Mouse (Mus musculus) heart, embryonic 16.5 days (tissue): Measurements from ENCODE around the gene Syt9. TPM values are rescaled to one million over a fixed set of nuclear protein-coding genes. Genes with fewer than 3 reads are reported as not detected.
A peak's percentile ranks its signal among the peaks of the same experiment; 100 is the strongest.

Source experiments
- ATAC-seq: fragments of 200-750 bp; cut with Nextera tagmentation; replicated peaks from 2 replicates; pipeline ENCODE4 v1.8.0; 2017; ENCODE audit warnings: moderate number of reproducible peaks; ENCODE audit not compliant: insufficient read depth, low FRiP score; ENCODE audit errors: extremely low read depth
- H3K27ac ChIP-seq: fragments of 300-500 bp; sonication (generic); 2 replicates; pipeline ENCODE4 v1.5.1; 2014; ENCODE audit warnings: mild to moderate bottlenecking, low read length, control low read depth, moderate library complexity
- H3K27me3 ChIP-seq: fragments of 300-500 bp; sonication (generic); 2 replicates; pipeline ENCODE4 v1.6.1; 2014; ENCODE audit warnings: low read length, mixed read lengths; ENCODE audit not compliant: control insufficient read depth, insufficient read depth
- H3K36me3 ChIP-seq: fragments of 300-500 bp; sonication (generic); 2 replicates; pipeline ENCODE4 v1.6.1; 2014; ENCODE audit not compliant: control insufficient read depth, insufficient read depth
- H3K4me1 ChIP-seq: fragments of 300-500 bp; sonication (generic); 2 replicates; pipeline ENCODE4 v1.6.1; 2014; ENCODE audit warnings: low read length, mixed read lengths; ENCODE audit not compliant: control insufficient read depth, insufficient read depth
- H3K4me2 ChIP-seq: fragments of 300-500 bp; sonication (generic); 2 replicates; pipeline ENCODE4 v1.6.1; 2014; ENCODE audit warnings: low read depth, mild to moderate bottlenecking, control low read depth, low read length
- H3K4me3 ChIP-seq: fragments of 300-500 bp; sonication (generic); 2 replicates; pipeline ENCODE4 v1.5.1; 2014; ENCODE audit warnings: mild to moderate bottlenecking, control low read depth, low read length
- H3K9ac ChIP-seq: fragments of 300-500 bp; sonication (generic); 2 replicates; pipeline ENCODE4 v1.6.1; 2014; ENCODE audit warnings: low read length, control low read depth
- H3K9me3 ChIP-seq: fragments of 300-500 bp; sonication (generic); replicated peaks from 2 replicates; pipeline ENCODE4 v1.6.1; 2016; ENCODE audit warnings: low read length; ENCODE audit not compliant: control insufficient read depth
- whole genome bisulfite sequencing: fragments of 180-500 bp; shearing (Covaris S2); extraction: QIAGEN DNeasy Blood & Tissue Kit; methylation state at CpG from one replicate; pipeline ENCODE4 v1.1.7; 2014; 5-methylcytosine and 5-hydroxymethylcytosine counted together
- polyA plus RNA-seq: library from polyadenylated mRNA; unstranded; fragments of >200 nt; fragmentation: Nextera tagmentation; extraction: Ambion mirVana; gene quantifications from 2 replicates; pipeline ENCODE4 v1.2.1, GENCODE M21; 2015

The Syt9 gene
- polyA plus RNA-seq, 1 experiment from 2014 or later, result 0.33 TPM

DNA sequence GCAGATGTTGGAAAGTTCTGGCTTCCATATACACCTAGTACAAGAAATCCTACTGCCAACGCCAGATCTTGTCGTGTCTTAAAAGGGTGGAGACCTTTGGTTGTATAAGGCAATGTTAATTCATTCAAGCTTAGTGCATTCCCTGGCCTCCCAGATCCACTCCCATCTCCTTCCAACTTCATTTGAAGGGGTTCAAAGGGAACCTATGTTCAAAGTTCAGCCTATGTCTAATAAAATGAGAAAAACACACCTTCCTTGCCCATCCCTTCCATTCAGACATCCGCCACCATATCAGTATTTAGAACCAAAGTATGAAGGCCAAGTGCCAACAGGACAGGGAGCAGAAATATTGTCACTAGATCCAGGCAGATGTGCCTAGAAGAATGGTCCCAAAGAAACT is 177.3 kb downstream of the Syt9 start:
- WGBS, result 78% methylated on average over 3 of the region's 3 CpGs
- no peak overlapping the region for H3K4me2 ChIP-seq
- H3K9me3 ChIP-seq, result no peaks in the 10 kb centered on the region
- no peaks in the 10 kb centered on the region for H3K4me1 ChIP-seq
- ATAC-seq, result no peak
- H3K27ac ChIP-seq, result no peak overlapping the region
- no peak overlapping the region for H3K9ac ChIP-seq
- H3K4me3 ChIP-seq, result no peak overlapping the region
- H3K36me3 ChIP-seq, result no peaks in the 10 kb centered on the region
- no peaks in the 10 kb centered on the region for H3K27me3 ChIP-seq

DNA sequence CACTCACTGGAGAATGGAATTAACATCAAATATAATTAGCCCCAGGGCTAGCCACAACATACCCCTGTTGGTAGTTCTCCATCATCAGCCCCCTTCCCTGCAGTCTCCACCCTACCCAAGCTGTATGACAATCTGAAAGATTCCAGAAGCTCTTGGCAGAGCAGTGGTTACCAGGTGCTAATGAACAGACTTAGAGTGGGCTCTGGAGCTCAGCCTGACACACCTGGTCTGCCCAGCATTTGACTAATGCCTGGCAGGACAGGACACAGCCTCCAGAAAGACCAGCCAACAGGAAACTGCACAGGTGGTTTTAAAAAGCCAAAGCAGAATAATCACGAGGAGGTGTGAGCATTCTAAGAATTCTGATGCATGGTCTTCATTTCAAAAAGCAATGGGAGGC is 182.9 kb downstream of the Syt9 start:
- no peak overlapping the region for H3K4me3 ChIP-seq

DNA sequence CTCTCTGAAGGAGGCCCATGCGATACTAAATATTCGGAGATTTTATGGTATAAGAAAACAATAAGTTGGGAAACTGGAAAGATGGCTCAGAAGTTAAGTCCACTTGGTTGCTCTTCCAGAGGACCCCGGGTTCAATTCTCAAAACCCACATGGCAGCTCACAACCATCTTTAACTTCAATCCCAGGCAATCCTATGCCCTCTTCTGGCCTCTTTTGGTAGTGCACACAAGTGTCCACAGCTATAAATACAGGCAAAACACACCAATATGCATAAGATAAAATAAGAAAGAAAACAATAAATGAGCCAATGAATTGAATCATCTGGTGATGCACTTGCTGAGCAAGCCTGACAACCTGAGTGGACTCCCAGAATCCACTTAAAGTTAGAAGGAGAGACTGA is 185.4 kb downstream of the Syt9 start:
- ATAC-seq, result no peak
- no peaks in the 10 kb centered on the region for H3K4me1 ChIP-seq

More for the DNA sequence above, 182.9 kb downstream of the Syt9 start:
- Histone ChIP-seq H3K9me3 (no peaks in the 10 kb centered on the region), H3K9ac (no peak overlapping the region), H3K4me1 (no peaks in the 10 kb centered on the region), H3K4me2 (no peak overlapping the region), H3K27me3 (no peaks in the 10 kb centered on the region), H3K36me3 (no peaks in the 10 kb centered on the region), H3K27ac (no peak overlapping the region)
- 73% methylated on average over 1 of the region's 1 CpGs for WGBS
- ATAC-seq, result no peak

DNA sequence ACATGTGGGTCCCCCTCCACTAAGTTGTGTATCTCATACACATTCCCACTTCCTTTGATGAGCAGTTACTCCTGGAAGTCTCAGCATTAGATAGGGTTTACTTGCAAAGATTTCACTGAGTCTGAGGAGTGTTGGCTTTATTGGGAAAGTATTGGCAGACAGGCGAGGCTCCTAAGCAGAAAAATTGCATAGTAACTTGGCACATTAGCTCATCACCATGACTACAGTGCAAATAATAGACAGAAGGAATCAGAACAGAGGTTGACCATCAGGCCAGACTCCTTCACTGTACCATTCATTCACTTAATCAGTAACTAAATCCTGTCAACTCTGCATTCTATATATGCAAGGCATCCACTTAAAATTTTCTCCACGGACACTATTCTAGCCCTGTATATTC is 190.1 kb downstream of the Syt9 start:
- no peak overlapping the region for H3K9ac ChIP-seq
- no peaks in the 10 kb centered on the region for H3K4me1 ChIP-seq
- 70% methylated on average over 2 of the region's 2 CpGs for WGBS
- ATAC-seq, result no peak
- no peak overlapping the region for H3K4me3 ChIP-seq
- no peaks in the 10 kb centered on the region for H3K36me3 ChIP-seq
- no peaks in the 10 kb centered on the region for H3K9me3 ChIP-seq
- H3K27ac ChIP-seq, result no peak overlapping the region
- no peak overlapping the region for H3K4me2 ChIP-seq
- H3K27me3 ChIP-seq, result no peaks in the 10 kb centered on the region

More for the DNA sequence above, 185.4 kb downstream of the Syt9 start:
- H3K27ac ChIP-seq, result no peak overlapping the region
- no peaks in the 10 kb centered on the region for H3K27me3 ChIP-seq
- WGBS, result 79% methylated on average over 3 of the region's 3 CpGs
- H3K9ac ChIP-seq, result no peak overlapping the region
- H3K4me3 ChIP-seq, result no peak overlapping the region
- no peaks in the 10 kb centered on the region for H3K9me3 ChIP-seq
- no peak overlapping the region for H3K4me2 ChIP-seq
- H3K36me3 ChIP-seq, result no peaks in the 10 kb centered on the region

DNA sequence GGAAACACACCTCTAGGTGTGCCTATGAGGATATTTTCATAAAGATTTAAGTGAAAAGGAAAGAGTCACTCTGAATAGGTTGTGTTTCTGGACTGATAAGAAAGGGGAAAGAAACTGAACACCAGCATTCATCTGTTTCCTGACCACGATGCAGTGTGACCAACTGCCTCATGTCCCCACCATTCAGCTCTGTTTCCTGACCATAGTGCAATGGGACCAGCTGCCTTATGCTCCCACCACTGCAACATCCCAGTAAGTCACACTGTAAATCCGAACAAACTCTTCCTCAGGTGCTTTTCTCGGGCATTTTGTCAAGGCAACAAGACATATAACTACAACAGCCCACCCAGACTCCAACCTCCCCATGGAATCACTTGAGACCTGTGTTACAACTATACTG is 191.1 kb downstream of the Syt9 start:
- no peak overlapping the region for H3K4me3 ChIP-seq
- H3K9me3 ChIP-seq, result no peaks in the 10 kb centered on the region
- no peak overlapping the region for H3K27ac ChIP-seq
- no peaks in the 10 kb centered on the region for H3K27me3 ChIP-seq
- no peak overlapping the region for H3K4me2 ChIP-seq
- H3K9ac ChIP-seq, result no peak overlapping the region
- 57% methylated on average over 3 of the region's 3 CpGs for WGBS
- ATAC-seq, result no peak
- no peaks in the 10 kb centered on the region for H3K36me3 ChIP-seq
- no peaks in the 10 kb centered on the region for H3K4me1 ChIP-seq

DNA sequence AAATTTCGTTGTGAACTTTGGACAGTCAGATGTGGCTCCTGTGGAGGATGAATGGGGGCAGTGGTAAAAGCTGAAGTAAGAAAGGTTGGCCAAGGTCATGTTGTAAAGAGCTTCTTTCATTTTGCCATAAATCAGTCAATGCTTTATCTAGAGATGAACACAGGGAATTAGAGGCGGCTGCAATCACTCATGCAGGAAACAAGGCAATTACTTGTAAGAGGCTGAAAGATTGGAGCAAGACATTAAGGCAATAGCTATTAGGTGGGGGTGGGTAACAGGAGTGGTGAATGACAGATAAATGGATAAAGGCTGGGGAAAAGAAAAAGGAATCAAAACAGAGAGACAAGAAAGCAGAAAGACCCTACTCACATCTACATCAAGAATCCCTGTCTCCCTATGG is 193.2 kb downstream of the Syt9 start:
- Histone ChIP-seq H3K4me1 (no peaks in the 10 kb centered on the region), H3K27ac (no peak overlapping the region), H3K4me3 (no peak overlapping the region), H3K4me2 (no peak overlapping the region), H3K9ac (no peak overlapping the region), H3K9me3 (no peaks in the 10 kb centered on the region), H3K27me3 (no peaks in the 10 kb centered on the region), H3K36me3 (no peaks in the 10 kb centered on the region)
- ATAC-seq, result no peak
- WGBS, result 55% methylated on average over 2 of the region's 2 CpGs

DNA sequence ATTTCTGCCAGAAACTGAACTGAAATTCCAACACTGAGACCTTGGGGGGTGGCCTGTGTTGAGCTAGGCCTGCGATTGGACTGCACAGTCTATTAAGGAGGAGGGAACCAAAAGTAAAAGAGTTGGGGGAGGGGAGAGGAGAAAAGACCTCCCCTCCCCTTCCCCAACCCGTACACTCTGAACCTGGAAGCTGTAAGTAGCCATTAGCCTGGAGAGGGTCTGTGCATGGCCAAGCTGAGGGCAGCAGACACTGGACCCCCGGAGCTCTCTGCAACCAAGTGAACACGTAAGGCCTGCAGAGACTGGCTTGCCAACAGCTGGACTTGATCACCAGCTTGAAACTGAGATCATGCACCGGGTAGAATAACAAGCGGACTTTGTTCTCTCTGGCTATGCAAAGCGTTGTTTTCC is 196.7 kb downstream of the Syt9 start, which contains the start of gene Olfml1:
Gene Olfml1, plus strand, starts transcription at position 186 of the 411 bp plus-strand sequence.
- Histone ChIP-seq H3K27me3 (no peaks in the 10 kb centered on the region), H3K4me1 (no peaks in the 10 kb centered on the region), H3K4me3 (peak within 1 kb of the TSS; percentile 36), H3K4me2 (peak within 1 kb of the TSS; percentile 44), H3K36me3 (no peaks in the 10 kb centered on the region), H3K27ac (peak within 1 kb of the TSS; percentile 64), H3K9me3 (0 out of 2 replicates have a peak, but pooled peaks cover 3% of the 10 kb centered on the region), H3K9ac (no peak within 1 kb of the TSS)
- 44% methylated on average over 7 of the region's 7 CpGs for WGBS
- peak; percentile 76 for ATAC-seq

DNA sequence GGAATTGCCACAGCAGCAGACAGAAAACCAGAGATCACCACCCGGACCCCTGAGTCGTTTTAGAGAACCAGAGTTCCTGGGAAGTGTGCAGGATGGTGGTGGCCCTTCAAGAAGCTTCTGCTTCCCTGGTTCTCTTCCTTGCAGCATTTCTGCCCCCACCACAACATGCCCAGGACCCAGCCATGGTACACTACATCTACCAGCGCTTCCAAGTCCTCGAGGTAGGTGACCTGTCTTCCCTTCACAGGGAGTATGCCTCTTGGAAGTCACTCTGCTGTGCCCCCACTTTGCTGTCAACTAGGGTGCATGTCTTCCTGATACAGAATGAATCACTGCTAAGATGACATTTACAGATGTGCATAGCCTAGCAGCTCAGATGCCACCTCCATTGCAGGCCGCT is 197.1 kb downstream of the Syt9 start:
- Histone ChIP-seq H3K4me2 (peak overlapping the region; percentile 29), H3K27me3 (no peaks in the 10 kb centered on the region), H3K9ac (no peak overlapping the region), H3K27ac (peak overlapping the region; percentile 64), H3K4me3 (peak overlapping the region; percentile 36), H3K36me3 (no peaks in the 10 kb centered on the region), H3K4me1 (no peaks in the 10 kb centered on the region), H3K9me3 (0 out of 2 replicates have a peak, but pooled peaks cover 3% of the 10 kb centered on the region)
- no peak for ATAC-seq
- WGBS, result 61% methylated on average over 5 of the region's 5 CpGs

DNA sequence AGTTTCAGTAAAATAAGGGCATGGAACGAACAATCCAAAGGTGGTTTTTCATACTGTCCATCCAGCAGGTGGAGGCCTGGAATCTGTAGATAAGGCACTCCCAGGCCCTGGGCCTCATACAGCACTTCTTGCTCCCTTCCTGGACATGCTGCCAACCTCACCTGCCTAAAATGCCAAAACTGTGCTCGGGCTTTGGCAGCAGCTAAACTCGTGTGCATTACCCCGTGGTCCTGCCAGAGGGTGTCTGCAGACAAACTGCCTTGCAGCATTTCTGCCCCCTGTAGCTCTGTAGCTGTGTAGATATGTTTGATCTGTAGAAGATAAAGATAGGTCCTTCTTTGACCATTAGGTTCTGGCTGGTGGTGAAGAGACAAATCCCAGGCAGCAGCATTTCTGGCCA is 198.4 kb downstream of the Syt9 start:
- Histone ChIP-seq H3K4me2 (peak overlapping the region; percentile 42), H3K4me3 (peak overlapping the region; percentile 23), H3K27ac (no peak overlapping the region), H3K27me3 (no peaks in the 10 kb centered on the region), H3K9me3 (0 out of 2 replicates have a peak, but pooled peaks cover 3% of the 10 kb centered on the region), H3K4me1 (no peaks in the 10 kb centered on the region), H3K36me3 (no peaks in the 10 kb centered on the region), H3K9ac (no peak overlapping the region)
- 46% methylated on average over 4 of the region's 4 CpGs for WGBS
- ATAC-seq, result no peak
